Mouse (Mus musculus) neural tube, embryonic 14.5 days (tissue): ENCODE measurements around the gene Plbd1. TPM values are rescaled to one million over a fixed set of nuclear protein-coding genes. Genes with fewer than 3 reads are reported as not detected.
A peak's percentile ranks its signal among the peaks of the same experiment; 100 is the strongest.

Experiments
- ATAC-seq: fragments of 200-750 bp; cut with Nextera tagmentation; 2 replicates; pipeline ENCODE4 v1.8.0; 2017; ENCODE audit warnings: low read depth, mild to moderate bottlenecking, moderate TSS enrichment, moderate library complexity
- H3K27ac ChIP-seq: fragments of 300-500 bp; sonication (generic); 2 replicates; pipeline ENCODE4 v1.5.1; 2014; ENCODE audit warnings: low read depth, mild to moderate bottlenecking, control low read depth, low read length, moderate library complexity, mixed read lengths
- H3K27me3 ChIP-seq: fragments of 300-500 bp; sonication (generic); 2 replicates; pipeline ENCODE4 v1.6.1; 2014; ENCODE audit warnings: low read length; ENCODE audit not compliant: control insufficient read depth, insufficient read depth
- H3K36me3 ChIP-seq: fragments of 300-500 bp; sonication (generic); 2 replicates; pipeline ENCODE4 v1.6.1; 2014; ENCODE audit warnings: low read length, mixed read lengths; ENCODE audit not compliant: control insufficient read depth, insufficient read depth
- H3K4me1 ChIP-seq: fragments of 300-500 bp; sonication (generic); 2 replicates; pipeline ENCODE4 v1.6.1; 2014; ENCODE audit warnings: low read length; ENCODE audit not compliant: control insufficient read depth, insufficient read depth
- H3K4me2 ChIP-seq: fragments of 300-500 bp; sonication (generic); 2 replicates; pipeline ENCODE4 v1.6.1; 2014; ENCODE audit warnings: mild to moderate bottlenecking, low read depth, low read length, control low read depth
- H3K4me3 ChIP-seq: fragments of 300-500 bp; sonication (generic); 2 replicates; pipeline ENCODE4 v1.5.1; 2014; ENCODE audit warnings: low read depth, low read length, control low read depth, mixed read lengths
- H3K9ac ChIP-seq: fragments of 300-500 bp; sonication (generic); replicated peaks from 2 replicates; pipeline ENCODE4 v1.6.1; 2014; ENCODE audit warnings: low read depth, mild to moderate bottlenecking, control low read depth, low read length, mixed read lengths
- H3K9me3 ChIP-seq: fragments of 300-500 bp; sonication (generic); 2 replicates; pipeline ENCODE4 v1.6.1; 2016; ENCODE audit warnings: low read length; ENCODE audit not compliant: control insufficient read depth
- WGBS: fragments of 180-500 bp; shearing (Covaris S2); extraction: QIAGEN DNeasy Blood & Tissue Kit; methylation state at CpG from one replicate; pipeline ENCODE4 v1.1.7; 2014; 5-methylcytosine and 5-hydroxymethylcytosine counted together
- polyA plus RNA-seq: library from polyadenylated mRNA; unstranded; fragments of >200 nt; fragmentation: Nextera tagmentation; extraction: Ambion mirVana; gene quantifications from 2 replicates; pipeline ENCODE4 v1.2.1, GENCODE M21; 2014

Gene Plbd1
- polyA plus RNA-seq = 0.30 and 0.52 TPM in 2 replicates

- Histone ChIP-seq H3K27ac (no peak within 1 kb of the TSS), H3K4me3 (peak within 1 kb of the TSS; percentile 19; the same call in 1 of the 2 replicates), H3K27me3 (peaks cover 17% of the 10 kb centered on the region), H3K4me2 (peak within 1 kb of the TSS; percentile 35), H3K36me3 (no peaks in the 10 kb centered on the region), H3K4me1 (peaks cover 3% of the 10 kb centered on the region; the same call in 1 of the 2 replicates), H3K9ac (no peak within 1 kb of the TSS), H3K9me3 (no peaks in the 10 kb centered on the region)
- 1% methylated on average over 19 of the region's 19 CpGs for WGBS
- ATAC-seq = no peak
Measured at GRCm38 (mm10) chr6:136661706-136662016, at the start of gene Plbd1. Plbd1 (minus strand) TSS chr6:136661928.

DNA sequence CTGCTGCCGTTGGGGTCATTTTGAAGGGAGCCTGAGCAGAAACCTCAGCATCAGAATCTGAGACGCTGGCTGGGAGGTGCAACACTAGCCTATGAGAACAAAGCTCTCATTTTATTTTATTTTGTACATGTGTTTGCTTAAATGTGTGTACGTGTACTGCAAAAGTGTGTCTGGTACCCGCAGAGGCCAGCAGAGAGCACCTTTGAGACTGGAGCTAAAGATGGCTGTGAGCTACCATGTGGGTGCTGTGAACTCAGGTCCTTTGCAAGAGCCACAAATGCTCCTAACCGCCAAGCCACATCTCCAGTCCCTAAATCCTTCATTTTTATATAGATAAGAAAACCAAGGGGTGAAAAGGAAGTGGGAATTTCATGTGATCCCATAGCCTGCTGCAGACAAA, 48.7 kb upstream of the Plbd1 start:
- H3K4me1 ChIP-seq = no peaks in the 10 kb centered on the region
- no peak for ATAC-seq
- no peaks in the 10 kb centered on the region for H3K36me3 ChIP-seq
- WGBS = 90% methylated on average over 5 of the region's 5 CpGs
- H3K9ac ChIP-seq = no peak overlapping the region
- no peaks in the 10 kb centered on the region for H3K27me3 ChIP-seq
- H3K4me3 ChIP-seq = no peak overlapping the region
- H3K4me2 ChIP-seq = no peak overlapping the region
- H3K27ac ChIP-seq = no peak overlapping the region
- no peaks in the 10 kb centered on the region for H3K9me3 ChIP-seq

DNA sequence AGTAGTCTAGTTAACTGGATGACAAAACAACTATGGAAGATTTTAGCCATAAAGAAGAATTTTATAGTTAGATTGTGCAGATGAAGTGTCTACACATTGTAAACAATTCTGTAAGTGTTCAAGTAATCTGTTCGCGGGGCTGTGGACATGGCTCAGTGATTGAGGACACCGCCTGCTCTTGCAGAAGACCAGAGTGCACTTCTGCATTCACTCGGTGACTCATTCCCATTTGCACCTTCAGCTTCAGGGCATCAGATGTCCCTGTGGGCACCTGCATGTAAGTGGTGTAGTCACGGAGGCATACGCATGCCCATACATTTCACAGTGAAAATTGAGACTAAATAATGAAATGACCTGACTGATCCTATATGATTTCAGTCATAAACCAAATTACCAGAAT, 46.9 kb upstream of the Plbd1 start:
- no peaks in the 10 kb centered on the region for H3K9me3 ChIP-seq
- H3K4me1 ChIP-seq = no peaks in the 10 kb centered on the region
- no peaks in the 10 kb centered on the region for H3K27me3 ChIP-seq
- no peak overlapping the region for H3K9ac ChIP-seq
- H3K4me2 ChIP-seq = no peak overlapping the region
- no peak overlapping the region for H3K27ac ChIP-seq
- no peak for ATAC-seq
- H3K4me3 ChIP-seq = no peak overlapping the region
- whole genome bisulfite sequencing = 95% methylated on average over 6 of the region's 6 CpGs
- H3K36me3 ChIP-seq = no peaks in the 10 kb centered on the region

- H3K27me3 ChIP-seq = no peaks in the 10 kb centered on the region
- 84% methylated on average over 3 of the region's 3 CpGs for WGBS
- no peaks in the 10 kb centered on the region for H3K36me3 ChIP-seq
- H3K9me3 ChIP-seq = no peaks in the 10 kb centered on the region
- no peak overlapping the region for H3K4me3 ChIP-seq
- H3K4me1 ChIP-seq = no peaks in the 10 kb centered on the region
- ATAC-seq = no peak
- no peak overlapping the region for H3K4me2 ChIP-seq
- H3K9ac ChIP-seq = no peak overlapping the region
- H3K27ac ChIP-seq = no peak overlapping the region
Measured at GRCm38 (mm10) chr6:136701878-136702277, 40.1 kb upstream of the Plbd1 start.

GRCm38 (mm10) chr6:136701185-136701584, 39.5 kb upstream of the Plbd1 start:
- Histone ChIP-seq H3K36me3 (no peaks in the 10 kb centered on the region), H3K9ac (no peak overlapping the region), H3K4me2 (no peak overlapping the region), H3K9me3 (no peaks in the 10 kb centered on the region), H3K4me1 (no peaks in the 10 kb centered on the region), H3K27me3 (no peaks in the 10 kb centered on the region), H3K4me3 (no peak overlapping the region), H3K27ac (no peak overlapping the region)
- WGBS = 93% methylated on average over 5 of the region's 5 CpGs
- no peak for ATAC-seq

DNA sequence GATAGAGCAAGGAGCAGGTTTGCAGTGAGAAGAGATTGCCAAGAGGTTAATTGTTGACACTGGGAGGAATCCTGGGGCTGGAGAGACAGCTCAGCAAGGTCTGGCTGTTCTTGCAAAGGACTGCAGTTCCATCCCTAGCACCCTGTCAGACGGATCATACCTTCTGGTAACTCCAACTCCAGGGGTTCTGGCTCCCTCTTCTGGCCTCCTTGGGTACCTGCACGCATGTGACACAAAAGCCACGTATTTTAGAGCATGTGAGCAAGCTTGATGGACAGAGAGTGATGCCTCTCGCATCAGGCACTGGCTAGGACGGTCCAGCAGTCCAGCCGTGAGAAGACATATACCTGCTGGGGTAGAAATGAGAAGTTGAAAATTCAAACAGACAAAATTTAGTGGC, 29.6 kb upstream of the Plbd1 start:
- no peak overlapping the region for H3K4me3 ChIP-seq
- 88% methylated on average over 6 of the region's 6 CpGs for WGBS
- no peaks in the 10 kb centered on the region for H3K4me1 ChIP-seq
- no peak for ATAC-seq
- H3K9me3 ChIP-seq = no peaks in the 10 kb centered on the region
- no peaks in the 10 kb centered on the region for H3K27me3 ChIP-seq
- H3K4me2 ChIP-seq = no peak overlapping the region
- no peak overlapping the region for H3K9ac ChIP-seq
- no peak overlapping the region for H3K27ac ChIP-seq
- no peaks in the 10 kb centered on the region for H3K36me3 ChIP-seq

DNA sequence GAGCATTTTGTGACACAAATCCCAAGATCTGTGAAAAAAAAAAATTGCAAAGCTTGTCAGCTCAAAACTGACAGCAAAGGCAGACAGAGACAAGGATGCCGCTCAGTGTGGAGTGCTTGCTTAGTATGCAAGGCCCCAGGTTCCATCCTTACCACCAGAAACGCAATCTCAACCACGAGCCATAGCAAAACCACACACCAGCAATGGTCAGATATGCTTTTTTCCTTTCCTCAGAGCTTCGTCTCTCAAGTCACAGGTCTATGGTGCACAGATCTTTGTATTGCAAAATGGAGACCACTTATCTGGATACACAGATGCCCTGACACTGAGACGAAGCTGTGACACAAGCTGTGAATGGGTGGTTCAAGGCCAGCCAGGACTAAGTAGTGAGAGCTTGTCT, 28.8 kb upstream of the Plbd1 start:
- Histone ChIP-seq H3K9me3 (no peaks in the 10 kb centered on the region), H3K27me3 (no peaks in the 10 kb centered on the region), H3K4me3 (no peak overlapping the region), H3K27ac (no peak overlapping the region), H3K9ac (no peak overlapping the region), H3K36me3 (no peaks in the 10 kb centered on the region), H3K4me2 (no peak overlapping the region), H3K4me1 (no peaks in the 10 kb centered on the region)
- 93% methylated on average over 5 of the region's 5 CpGs for WGBS
- ATAC-seq = no peak

DNA sequence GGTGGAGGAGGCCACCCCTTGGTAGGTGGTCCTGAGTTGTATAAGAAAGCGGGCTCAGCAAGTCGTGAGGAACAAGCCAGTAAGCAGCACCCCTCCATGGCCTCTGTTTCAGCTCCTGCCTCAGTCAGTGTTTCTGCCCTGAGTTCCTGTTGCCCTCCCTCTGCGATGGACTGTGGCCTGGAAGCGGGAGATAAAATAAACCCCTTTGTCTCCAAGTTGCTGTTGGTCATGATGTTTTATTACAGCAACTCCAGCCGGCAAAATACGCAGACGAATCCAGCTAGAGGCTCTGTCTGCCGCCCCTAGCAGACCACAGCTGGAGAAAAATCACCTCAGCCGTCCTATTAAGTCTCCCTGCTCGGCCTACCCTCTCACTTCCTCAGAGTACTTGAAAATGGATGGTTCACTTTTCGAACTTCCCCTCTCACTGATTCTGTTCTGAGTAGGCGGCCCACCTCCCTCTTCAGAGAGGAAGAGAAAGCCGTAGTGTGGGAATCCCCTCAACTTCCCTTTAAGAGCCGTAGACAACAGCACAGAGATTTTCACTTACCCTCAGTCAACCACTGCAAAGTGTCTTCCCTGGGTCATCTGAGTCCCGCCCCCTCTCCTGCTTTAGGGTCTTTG, 28.2 kb upstream of the Plbd1 start:
- Histone ChIP-seq H3K4me2 (no peak overlapping the region), H3K9me3 (no peaks in the 10 kb centered on the region), H3K27me3 (no peaks in the 10 kb centered on the region), H3K4me1 (no peaks in the 10 kb centered on the region), H3K9ac (no peak overlapping the region), H3K36me3 (no peaks in the 10 kb centered on the region), H3K4me3 (no peak overlapping the region), H3K27ac (no peak overlapping the region)
- ATAC-seq = no peak
- 69% methylated on average over 15 of the region's 15 CpGs for WGBS

DNA sequence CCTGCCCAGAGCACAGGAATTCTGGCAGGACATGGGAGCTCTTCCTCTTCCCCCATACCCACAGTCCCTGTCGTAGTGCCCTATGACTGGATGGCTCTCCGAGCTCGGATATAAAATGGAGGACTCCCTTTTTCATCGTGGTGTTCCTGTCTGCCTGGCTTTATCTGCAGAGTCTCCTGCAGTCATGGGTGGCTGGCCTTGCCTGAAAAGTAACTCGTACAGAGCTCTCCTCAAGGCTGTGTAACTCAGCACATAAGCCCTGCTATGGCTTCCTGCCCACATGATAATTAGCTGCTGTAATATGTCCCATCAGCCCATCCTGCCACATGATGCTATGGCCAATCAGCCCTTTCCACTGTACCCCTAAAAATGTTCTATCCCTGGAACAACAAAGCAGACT, 23.7 kb upstream of the Plbd1 start:
- ATAC-seq = no peak
- no peaks in the 10 kb centered on the region for H3K4me1 ChIP-seq
- no peak overlapping the region for H3K4me3 ChIP-seq
- H3K9ac ChIP-seq = no peak overlapping the region
- no peak overlapping the region for H3K27ac ChIP-seq
- H3K27me3 ChIP-seq = no peaks in the 10 kb centered on the region
- H3K4me2 ChIP-seq = no peak overlapping the region
- 69% methylated on average over 5 of the region's 5 CpGs for WGBS
- no peaks in the 10 kb centered on the region for H3K36me3 ChIP-seq
- no peaks in the 10 kb centered on the region for H3K9me3 ChIP-seq
